Mouse (Mus musculus): ENCODE data around the gene Gpatch8. TPM values are rescaled to one million over a fixed set of nuclear protein-coding genes. Genes with fewer than 3 reads are reported as not detected.

Gene Gpatch8
- 10 to 100 TPM; 24.7 to 25.7 TPM for total RNA-seq (2021)
- long read RNA-seq, experiment 1, full-length matches to known transcripts = 2 of 6 reads
- long read RNA-seq, experiment 1, partial matches to known transcripts = 0 of 6 reads
- long read RNA-seq, experiment 1, other reads (novel, unspliced or antisense) = 4 of 6 reads
- long read RNA-seq, experiment 2, full-length matches to known transcripts = 1 of 5 reads
- long read RNA-seq, experiment 2, partial matches to known transcripts = 0 of 5 reads
- long read RNA-seq, experiment 2, other reads (novel, unspliced or antisense) = 4 of 5 reads

DNA sequence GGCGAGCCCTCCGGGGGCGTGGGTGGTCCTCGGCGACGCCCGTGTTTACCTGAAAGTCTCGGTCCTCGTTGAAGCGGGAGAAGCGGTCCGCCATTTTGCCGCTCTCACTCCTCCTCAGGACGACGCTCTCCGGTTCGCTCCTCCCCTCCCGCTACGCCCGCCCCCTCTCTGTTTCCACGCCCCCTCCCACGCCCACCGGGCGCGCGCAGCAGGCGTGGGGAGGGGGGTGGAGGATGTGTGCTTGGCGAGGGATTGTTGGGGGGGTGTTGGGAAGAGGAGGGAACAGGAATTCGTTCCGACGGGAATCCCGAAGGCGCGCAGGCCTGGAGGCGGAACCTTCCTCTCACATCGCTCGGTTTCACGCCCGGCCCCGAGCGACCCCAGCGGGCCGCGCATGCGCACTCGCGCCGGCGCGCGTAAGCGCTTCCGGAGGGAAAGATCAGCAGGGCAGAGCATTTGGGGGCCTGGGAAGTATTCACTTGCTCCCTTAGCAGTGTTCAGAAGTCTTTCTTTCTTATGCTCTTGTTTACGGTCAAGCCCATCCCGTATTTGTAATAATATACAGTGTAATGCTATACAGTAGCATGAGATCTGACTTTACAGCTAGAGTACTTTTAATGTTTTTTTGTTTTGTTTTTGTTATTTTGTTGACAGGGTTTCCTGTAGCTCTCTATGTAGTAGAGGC is at the start of gene Gpatch8:
TSS of gene Gpatch8 (minus strand) at position 362 of the 685 bp plus-strand sequence.
- DNase-seq = peak; percentile 95
- intact Hi-C loops (cut with DNase I) = loop anchor here (5.0 to 10.0 kb wide), 2 partner anchors 69 to 241 kb away; partner anchors contain the start of gene Ubtf

- peak; percentile 46 to 53 for DNase-seq
- intact Hi-C loops (cut with DNase I) = loop anchor here (5.0 kb wide), 2 partner anchors 33 to 37 kb away; no protein-coding TSS in a partner anchor
These were observed 48.8 kb upstream of the Gpatch8 start for GRCm38 (mm10) chr11:102604777-102605552.

DNA sequence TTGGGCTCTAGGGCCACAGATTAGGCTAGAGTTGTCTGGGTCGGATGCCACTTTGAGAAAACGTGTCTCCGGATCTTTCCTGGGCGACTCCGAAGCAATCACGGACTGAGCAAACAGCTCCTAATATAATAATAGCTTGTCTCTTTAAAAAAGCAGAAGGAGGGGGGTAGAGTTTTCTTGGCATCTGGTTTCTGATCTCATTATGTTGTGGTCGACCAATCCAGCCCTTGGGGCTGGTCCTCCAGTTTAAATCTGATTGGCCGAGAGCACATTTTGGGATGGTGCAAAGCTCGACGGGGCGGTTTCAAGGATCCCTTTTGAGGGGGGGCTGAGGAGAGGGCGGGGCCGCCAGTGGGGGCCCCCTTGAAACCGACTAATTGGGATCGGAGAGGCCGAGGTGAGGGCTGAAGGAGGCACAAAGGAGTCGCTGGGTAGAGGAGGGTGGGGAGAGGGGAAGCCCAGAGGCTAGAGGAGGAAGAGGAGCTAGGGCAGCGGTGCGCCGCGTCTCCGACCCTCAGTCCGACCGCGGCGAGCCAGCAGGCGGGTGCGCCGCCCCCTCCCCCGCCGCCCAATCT is 47.9 kb upstream of the Gpatch8 start, which contains the start of gene Fzd2:
TSS of gene Fzd2 (plus strand) at position 387 of the 575 bp plus-strand sequence.
- peak; percentile 82 to 84 for DNase-seq
- intact Hi-C loops (cut with DNase I) = no loop called here

DNA sequence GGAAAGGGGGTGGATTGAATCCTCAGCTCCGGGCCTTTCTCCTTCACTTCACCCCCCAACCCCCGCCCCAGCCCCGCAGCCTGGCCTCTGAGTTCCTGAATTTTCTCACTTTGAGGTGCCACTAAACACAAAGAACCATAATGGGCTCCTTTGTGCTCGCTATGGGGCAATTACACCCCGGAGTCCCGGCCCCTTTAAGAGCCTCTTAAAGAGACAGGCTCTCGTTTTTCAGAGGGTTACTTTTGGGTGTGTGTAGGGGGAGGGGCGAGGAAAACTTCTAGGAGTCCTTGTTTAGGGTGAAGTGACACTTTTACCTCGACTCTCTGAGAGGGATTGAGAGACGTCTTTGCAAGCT is 47.3 kb upstream of the Gpatch8 start:
- DNase-seq = peak; percentile 61 to 68

GRCm38 (mm10) chr11:102602816-102603495 is 46.8 kb upstream of the Gpatch8 start:
- intact Hi-C loops (cut with DNase I) = no loop called here
- DNase-seq = peak in 1 of 2 experiments; percentile 54

More for the DNA sequence above, 47.3 kb upstream of the Gpatch8 start:
- intact Hi-C loops (cut with DNase I) = no loop called here

DNA sequence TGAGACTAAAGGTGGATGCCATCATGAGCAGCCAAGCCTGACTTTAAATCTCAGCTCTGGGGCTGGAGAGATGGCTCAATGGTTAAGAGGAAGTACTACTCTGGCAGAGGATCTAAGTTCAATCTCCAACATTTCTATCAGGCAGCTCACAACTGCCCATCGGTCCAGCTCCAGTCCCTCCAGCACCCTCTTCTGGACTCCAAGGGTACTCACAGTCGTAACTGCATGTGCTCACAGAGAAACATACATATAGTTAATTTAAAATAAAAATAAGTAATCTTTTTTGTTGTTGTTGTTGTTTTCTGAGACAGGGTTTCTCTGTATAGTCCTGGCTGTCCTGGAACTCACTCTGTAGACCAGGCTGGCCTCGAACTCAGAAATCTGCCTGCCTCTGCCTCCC is 43.7 kb upstream of the Gpatch8 start:
- DNase-seq = no peak
- intact Hi-C loops (cut with DNase I) = no loop called here

- no peak for DNase-seq
- intact Hi-C loops (cut with DNase I) = no loop called here
These were observed 39.2 kb upstream of the Gpatch8 start for GRCm38 (mm10) chr11:102595341-102595820.

- no peak for DNase-seq
- intact Hi-C loops (cut with DNase I) = no loop called here
These were observed 31.4 kb upstream of the Gpatch8 start for GRCm38 (mm10) chr11:102587554-102587953.

DNA sequence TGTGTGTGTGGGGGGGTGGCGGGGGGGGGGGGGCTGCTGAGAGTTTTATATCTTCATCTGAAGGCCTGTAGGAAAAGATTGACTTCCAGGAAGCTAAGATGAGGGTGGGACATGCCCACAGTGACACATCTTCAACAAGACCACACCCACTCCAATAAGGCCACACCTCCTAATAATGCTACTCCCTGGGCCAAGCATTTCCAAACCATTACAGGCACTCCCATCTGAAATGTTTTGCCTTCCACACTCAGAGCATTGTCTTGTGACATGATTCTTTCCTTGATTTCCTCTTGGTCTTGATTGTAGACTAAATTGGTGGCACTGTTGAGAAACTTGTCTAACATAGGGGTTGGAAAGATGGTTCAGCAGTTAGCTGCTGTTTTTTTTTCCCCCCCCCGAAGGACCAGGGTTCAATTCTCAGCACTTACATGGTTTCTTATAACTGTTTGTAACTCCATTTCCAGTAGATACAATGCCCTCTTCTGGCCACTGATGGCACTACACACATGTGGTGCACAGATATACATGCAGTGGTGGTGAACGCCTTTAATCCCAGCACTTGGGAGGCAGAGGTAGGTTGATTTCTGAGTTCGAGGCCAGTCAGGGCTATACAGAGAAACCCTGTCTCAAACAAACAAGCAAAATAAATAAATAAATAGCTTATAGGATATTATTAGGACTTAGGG is 30.4 kb upstream of the Gpatch8 start:
- DNase-seq = no peak
- intact Hi-C loops (cut with DNase I) = no loop called here

DNA sequence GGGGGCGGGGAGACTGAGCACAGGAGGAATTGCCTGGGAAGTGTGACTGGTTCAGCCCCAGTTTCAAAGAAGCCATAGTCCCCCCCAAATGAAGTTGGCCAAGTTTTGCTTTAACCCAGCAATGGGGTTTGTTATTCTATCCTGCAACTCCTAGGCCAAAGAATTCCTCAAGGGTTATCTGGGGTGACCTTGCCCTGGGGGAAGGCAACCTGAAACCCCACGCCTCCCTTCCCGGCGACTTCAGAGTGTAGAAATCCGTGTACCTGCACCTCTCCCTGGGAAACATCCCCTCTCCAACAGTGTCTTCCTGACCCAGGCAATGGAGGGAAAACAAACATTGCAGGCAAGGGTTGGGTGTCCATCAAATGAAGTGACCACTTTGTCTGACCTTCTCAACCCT is 26.5 kb upstream of the Gpatch8 start:
- intact Hi-C loops (cut with DNase I) = no loop called here
- no peak for DNase-seq

GRCm38 (mm10) chr11:102582016-102582610 is 25.9 kb upstream of the Gpatch8 start:
- peak; percentile 28 to 59 for DNase-seq

GRCm38 (mm10) chr11:102581281-102582015 is 25.3 kb upstream of the Gpatch8 start:
- DNase-seq = peak in 1 of 2 experiments; percentile 25
- intact Hi-C loops (cut with DNase I) = no loop called here

More at GRCm38 (mm10) chr11:102582016-102582610, 25.9 kb upstream of the Gpatch8 start:
- intact Hi-C loops (cut with DNase I) = no loop called here

DNA sequence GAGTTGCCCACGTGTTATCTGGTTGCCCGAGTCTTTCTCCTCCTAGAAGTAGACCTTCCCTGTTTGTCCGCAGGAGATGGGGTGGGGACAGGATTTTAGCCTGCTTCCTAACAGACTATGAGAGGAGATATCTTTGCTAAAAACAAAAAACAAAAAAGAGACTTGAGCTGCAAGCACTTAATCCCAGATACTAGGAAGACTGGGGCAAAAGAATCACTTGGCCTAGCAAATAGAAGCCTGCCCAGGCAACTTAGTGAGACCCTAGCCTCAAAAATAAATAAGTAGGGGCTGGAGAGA is 23.8 kb upstream of the Gpatch8 start:
- DNase-seq = no peak
- intact Hi-C loops (cut with DNase I) = no loop called here

- intact Hi-C loops (cut with DNase I) = no loop called here
- peak; percentile 32 to 42 for DNase-seq
These were observed 23.2 kb upstream of the Gpatch8 start, which contains the start of gene Gm11627 for GRCm38 (mm10) chr11:102579165-102580033. Gene Gm11627 (minus strand): TSS chr11:102579461.

- intact Hi-C loops (cut with DNase I) = no loop called here
These were observed 22.3 kb upstream of the Gpatch8 start for GRCm38 (mm10) chr11:102578341-102579118.

GRCm38 (mm10) chr11:102576050-102576754 is 20.0 kb upstream of the Gpatch8 start:
- intact Hi-C loops (cut with DNase I) = no loop called here
- DNase-seq = no peak

More at GRCm38 (mm10) chr11:102578341-102579118, 22.3 kb upstream of the Gpatch8 start:
- peak; percentile 92 to 93 for DNase-seq

All from heart, postnatal 14 days (tissue).